Mouse (Mus musculus): ENCODE measurements around the gene Fez2.

Gene Fez2

GRCm38 (mm10) chr17:78417381-78418281 lies at the start of gene Fez2:
Gene Fez2 (minus strand): TSS chr17:78418152.
- peak; percentile 88 for DNase-seq (ENCODE audit: low read depth, low spot score)

GRCm38 (mm10) chr17:78465500-78465899 lies 47.5 kb upstream of the Fez2 start:
- peak; percentile 31 for DNase-seq (ENCODE audit: low read depth, low spot score)

- DNase-seq (ENCODE audit: low read depth, low spot score) = no peak
These were observed 47.1 kb upstream of the Fez2 start for GRCm38 (mm10) chr17:78465071-78465470.

- no peak for DNase-seq (ENCODE audit: low read depth, low spot score)
These were observed 42.2 kb upstream of the Fez2 start for GRCm38 (mm10) chr17:78460140-78460539.

GRCm38 (mm10) chr17:78455556-78455955 lies 37.6 kb upstream of the Fez2 start:
- DNase-seq (ENCODE audit: low read depth, low spot score) = no peak

GRCm38 (mm10) chr17:78455114-78455513 lies 37.2 kb upstream of the Fez2 start:
- DNase-seq (ENCODE audit: low read depth, low spot score) = peak; percentile 89

- no peak for DNase-seq (ENCODE audit: low read depth, low spot score)
These were observed 36.4 kb upstream of the Fez2 start for GRCm38 (mm10) chr17:78454189-78454977.

- DNase-seq (ENCODE audit: low read depth, low spot score) = no peak
These were observed 35.6 kb upstream of the Fez2 start for GRCm38 (mm10) chr17:78453529-78453928.

GRCm38 (mm10) chr17:78451886-78452285 lies 33.9 kb upstream of the Fez2 start:
- DNase-seq (ENCODE audit: low read depth, low spot score) = no peak

GRCm38 (mm10) chr17:78451332-78451793 lies 33.4 kb upstream of the Fez2 start:
- no peak for DNase-seq (ENCODE audit: low read depth, low spot score)

GRCm38 (mm10) chr17:78449635-78450197 lies 31.8 kb upstream of the Fez2 start:
- peak; percentile 29 for DNase-seq (ENCODE audit: low read depth, low spot score)

GRCm38 (mm10) chr17:78444826-78445225 lies 26.9 kb upstream of the Fez2 start:
- DNase-seq (ENCODE audit: low read depth, low spot score) = peak; percentile 85

GRCm38 (mm10) chr17:78440771-78441170 lies 22.8 kb upstream of the Fez2 start:
- no peak for DNase-seq (ENCODE audit: low read depth, low spot score)

- DNase-seq (ENCODE audit: low read depth, low spot score) = no peak
These were observed 19.2 kb upstream of the Fez2 start for GRCm38 (mm10) chr17:78437161-78437560.

GRCm38 (mm10) chr17:78435661-78436060 lies 17.7 kb upstream of the Fez2 start:
- DNase-seq (ENCODE audit: low read depth, low spot score) = no peak

- DNase-seq (ENCODE audit: low read depth, low spot score) = peak; percentile 73
These were observed 16.8 kb upstream of the Fez2 start for GRCm38 (mm10) chr17:78434746-78435145.

- peak; percentile 25 for DNase-seq (ENCODE audit: low read depth, low spot score)
These were observed 12.4 kb upstream of the Fez2 start for GRCm38 (mm10) chr17:78430374-78430773.

GRCm38 (mm10) chr17:78429051-78429450 lies 11.1 kb upstream of the Fez2 start:
- DNase-seq (ENCODE audit: low read depth, low spot score) = no peak

GRCm38 (mm10) chr17:78425026-78425425 lies 7.1 kb upstream of the Fez2 start:
- DNase-seq (ENCODE audit: low read depth, low spot score) = no peak

GRCm38 (mm10) chr17:78419216-78419615 lies 1.3 kb upstream of the Fez2 start:
- no peak for DNase-seq (ENCODE audit: low read depth, low spot score)

GRCm38 (mm10) chr17:78415255-78415654 lies 2.7 kb downstream of the Fez2 start:
- no peak for DNase-seq (ENCODE audit: low read depth, low spot score)

GRCm38 (mm10) chr17:78409900-78410299 lies 8.1 kb downstream of the Fez2 start:
- DNase-seq (ENCODE audit: low read depth, low spot score) = peak; percentile 37
